Mouse (Mus musculus) urinary bladder, adult 2 months (tissue): ENCODE results near the gene Slc5a6. TPM values are rescaled to one million over a fixed set of nuclear protein-coding genes. Genes with fewer than 3 reads are reported as not detected.

Experiments used
- DNase-seq: peaks from one replicate; pipeline ENCODE4 v3.0.0; 2022; ENCODE audit warnings: low spot score
- polyA plus RNA-seq: library from polyadenylated mRNA; depleted of rRNA; stranded (reverse); fragments of >200 nt; gene quantifications from 2 replicates; pipeline ENCODE4 v1.2.3, GENCODE M21; 2012; rRNA removed

Gene Slc5a6
- polyA plus RNA-seq, 1 experiment = 19.4 TPM

GRCm38 (mm10) chr5:31000993-31001392 lies 47.7 kb downstream of the Slc5a6 start:
- no peak for DNase-seq

GRCm38 (mm10) chr5:31000122-31000521 lies 48.6 kb downstream of the Slc5a6 start:
- no peak for DNase-seq

GRCm38 (mm10) chr5:30999324-30999723 lies 49.4 kb downstream of the Slc5a6 start:
- no peak for DNase-seq

- no peak for DNase-seq
Observed at GRCm38 (mm10) chr5:30998306-30998705, 50.4 kb downstream of the Slc5a6 start.

GRCm38 (mm10) chr5:30994910-30995635 lies 53.7 kb downstream of the Slc5a6 start:
- DNase-seq = no peak

GRCm38 (mm10) chr5:30994074-30994473 lies 54.6 kb downstream of the Slc5a6 start:
- DNase-seq = no peak

GRCm38 (mm10) chr5:30992980-30993676 lies 55.6 kb downstream of the Slc5a6 start:
- no peak for DNase-seq

Other genes starting within 250 kb of the Slc5a6 start
- gene Mapre3, start 234.3 kb downstream of the Slc5a6 start, polyA plus RNA-seq = 51.9 and 59.3 TPM in 2 replicates
- 52.8 and 60.7 TPM in 2 replicates for gene Tmem214, start 180.9 kb downstream of the Slc5a6 start, polyA plus RNA-seq
- 16.5 and 16.6 TPM in 2 replicates for gene Agbl5, start 160.2 kb downstream of the Slc5a6 start, polyA plus RNA-seq
- 268 and 335 TPM in 2 replicates for gene Ost4, start 141.1 kb downstream of the Slc5a6 start, polyA plus RNA-seq
- 59.2 and 104 TPM in 2 replicates for gene Emilin1, start 135.5 kb downstream of the Slc5a6 start, polyA plus RNA-seq
- gene Khk, start 127.5 kb downstream of the Slc5a6 start, polyA plus RNA-seq = 38.4 and 38.9 TPM in 2 replicates
- 14.0 and 15.0 TPM in 2 replicates for gene Cgref1, start 103.3 kb downstream of the Slc5a6 start, polyA plus RNA-seq
- 166 and 214 TPM in 2 replicates for gene Preb, start 88.6 kb downstream of the Slc5a6 start, polyA plus RNA-seq
- 0.50 and 0.66 TPM in 2 replicates for gene Tcf23, start 80.3 kb downstream of the Slc5a6 start, polyA plus RNA-seq
- gene Atraid, start 612 bp downstream of the Slc5a6 start, polyA plus RNA-seq = 162 and 174 TPM in 2 replicates
- gene Cad, start 5.9 kb upstream of the Slc5a6 start, polyA plus RNA-seq = 14.6 and 14.8 TPM in 2 replicates
- not detected in 2 replicates for gene Dnajc5g, start 57.4 kb upstream of the Slc5a6 start, polyA plus RNA-seq
- gene Slc30a3, start 59.3 kb upstream of the Slc5a6 start, polyA plus RNA-seq = 0.04 TPM in 1 of 2 replicates, not detected in the other
- not detected in 2 replicates for gene Trim54, start 67.8 kb upstream of the Slc5a6 start, polyA plus RNA-seq
- gene Ucn, start 89.9 kb upstream of the Slc5a6 start, polyA plus RNA-seq = not detected in 2 replicates
- 98.9 and 117 TPM in 2 replicates for gene Mpv17, start 105.3 kb upstream of the Slc5a6 start, polyA plus RNA-seq
- 1.5 and 1.7 TPM in 2 replicates for gene Gm29609, start 131.0 kb upstream of the Slc5a6 start, polyA plus RNA-seq
- gene Gtf3c2, start 131.2 kb upstream of the Slc5a6 start, polyA plus RNA-seq = 78.9 and 87.0 TPM in 2 replicates
- 93.5 and 93.8 TPM in 2 replicates for gene Snx17, start 144.3 kb upstream of the Slc5a6 start, polyA plus RNA-seq
- 33.2 and 39.1 TPM in 2 replicates for gene Eif2b4, start 144.5 kb upstream of the Slc5a6 start, polyA plus RNA-seq
- 29.3 and 37.0 TPM in 2 replicates for gene Zfp513, start 153.4 kb upstream of the Slc5a6 start, polyA plus RNA-seq
- gene Ppm1g, start 171.8 kb upstream of the Slc5a6 start, polyA plus RNA-seq = 67.0 and 73.4 TPM in 2 replicates
- gene Nrbp1, start 191.9 kb upstream of the Slc5a6 start, polyA plus RNA-seq = 114 and 127 TPM in 2 replicates
- 0.28 and 0.37 TPM in 2 replicates for gene Gm9970, start 192.3 kb upstream of the Slc5a6 start, polyA plus RNA-seq
- gene Krtcap3, start 202.8 kb upstream of the Slc5a6 start, polyA plus RNA-seq = 40.9 and 56.9 TPM in 2 replicates
- 36.1 and 39.8 TPM in 2 replicates for gene Ift172, start 242.2 kb upstream of the Slc5a6 start, polyA plus RNA-seq
- 14.7 and 17.6 TPM in 2 replicates for gene Fndc4, start 247.2 kb upstream of the Slc5a6 start, polyA plus RNA-seq
- 0.29 and 0.39 TPM in 2 replicates for gene Gckr, start 248.5 kb upstream of the Slc5a6 start, polyA plus RNA-seq